Mouse (Mus musculus): ENCODE results near the gene Atg2a. TPM values are rescaled to one million over a fixed set of nuclear protein-coding genes. Genes with fewer than 3 reads are reported as not detected.

Gene Atg2a
- polyA plus RNA-seq, 1 experiment from 2014 or later = 13.1 TPM

- H3K9me3 ChIP-seq (ENCODE audit: control insufficient read depth, low read length) = no peaks in the 10 kb centered on the region
- WGBS = 95% methylated on average over 9 of the region's 9 CpGs
- no peak for ATAC-seq
- no peak overlapping the region for H3K4me3 ChIP-seq (replicated peaks; ENCODE audit: low read length)
- H3K9ac ChIP-seq (replicated peaks; ENCODE audit: low read depth, low read length) = no peak overlapping the region
- H3K4me1 ChIP-seq (replicated peaks; ENCODE audit: control insufficient read depth, insufficient read depth, low read length) = no peaks in the 10 kb centered on the region
- H3K27ac ChIP-seq (ENCODE audit: low read length) = no peak overlapping the region
- peaks cover 31% of the 10 kb centered on the region for H3K36me3 ChIP-seq (ENCODE audit: control insufficient read depth, insufficient read depth)
- H3K27me3 ChIP-seq (replicated peaks; ENCODE audit: control insufficient read depth, insufficient read depth, low read length) = no peaks in the 10 kb centered on the region
- no peak overlapping the region for H3K4me2 ChIP-seq (ENCODE audit: low read length)
Measured at GRCm38 (mm10) chr19:6297641-6298040, 56.2 kb downstream of the Atg2a start.

GRCm38 (mm10) chr19:6299003-6299402 is 57.5 kb downstream of the Atg2a start:
- Histone ChIP-seq H3K36me3 (ENCODE audit: control insufficient read depth, insufficient read depth) (peaks cover 31% of the 10 kb centered on the region), H3K9me3 (ENCODE audit: control insufficient read depth, low read length) (no peaks in the 10 kb centered on the region), H3K27me3 (replicated peaks; ENCODE audit: control insufficient read depth, insufficient read depth, low read length) (no peaks in the 10 kb centered on the region), H3K4me3 (replicated peaks; ENCODE audit: low read length) (no peak overlapping the region), H3K27ac (ENCODE audit: low read length) (no peak overlapping the region), H3K4me1 (replicated peaks; ENCODE audit: control insufficient read depth, insufficient read depth, low read length) (no peaks in the 10 kb centered on the region), H3K4me2 (ENCODE audit: low read length) (no peak overlapping the region), H3K9ac (replicated peaks; ENCODE audit: low read depth, low read length) (no peak overlapping the region)
- 82% methylated on average over 4 of the region's 4 CpGs for WGBS
- no peak for ATAC-seq

- H3K9ac ChIP-seq (replicated peaks; ENCODE audit: low read depth, low read length) = no peak overlapping the region
- no peaks in the 10 kb centered on the region for H3K4me1 ChIP-seq (replicated peaks; ENCODE audit: control insufficient read depth, insufficient read depth, low read length)
- H3K4me3 ChIP-seq (replicated peaks; ENCODE audit: low read length) = no peak overlapping the region
- no peaks in the 10 kb centered on the region for H3K27me3 ChIP-seq (replicated peaks; ENCODE audit: control insufficient read depth, insufficient read depth, low read length)
- no peak overlapping the region for H3K27ac ChIP-seq (ENCODE audit: low read length)
- H3K4me2 ChIP-seq (ENCODE audit: low read length) = no peak overlapping the region
- no peaks in the 10 kb centered on the region for H3K9me3 ChIP-seq (ENCODE audit: control insufficient read depth, low read length)
- peaks cover 28% of the 10 kb centered on the region for H3K36me3 ChIP-seq (ENCODE audit: control insufficient read depth, insufficient read depth)
- 91% methylated on average over 7 of the region's 7 CpGs for WGBS
- no peak for ATAC-seq
Measured at GRCm38 (mm10) chr19:6299450-6300267, 58.2 kb downstream of the Atg2a start.

- no peaks in the 10 kb centered on the region for H3K27me3 ChIP-seq (replicated peaks; ENCODE audit: control insufficient read depth, insufficient read depth, low read length)
- no peak overlapping the region for H3K4me3 ChIP-seq (replicated peaks; ENCODE audit: low read length)
- ATAC-seq = no peak
- 75% methylated on average over 7 of the region's 7 CpGs for WGBS
- H3K4me1 ChIP-seq (replicated peaks; ENCODE audit: control insufficient read depth, insufficient read depth, low read length) = no peaks in the 10 kb centered on the region
- no peaks in the 10 kb centered on the region for H3K9me3 ChIP-seq (ENCODE audit: control insufficient read depth, low read length)
- H3K36me3 ChIP-seq (ENCODE audit: control insufficient read depth, insufficient read depth) = peaks cover 22% of the 10 kb centered on the region
- no peak overlapping the region for H3K9ac ChIP-seq (replicated peaks; ENCODE audit: low read depth, low read length)
- no peak overlapping the region for H3K27ac ChIP-seq (ENCODE audit: low read length)
- no peak overlapping the region for H3K4me2 ChIP-seq (ENCODE audit: low read length)
Measured at GRCm38 (mm10) chr19:6300402-6300841, 59.0 kb downstream of the Atg2a start.

GRCm38 (mm10) chr19:6302114-6302513 is 60.6 kb downstream of the Atg2a start:
- Histone ChIP-seq H3K9ac (replicated peaks; ENCODE audit: low read depth, low read length) (no peak overlapping the region), H3K4me2 (ENCODE audit: low read length) (no peak overlapping the region), H3K4me3 (replicated peaks; ENCODE audit: low read length) (no peak overlapping the region), H3K4me1 (replicated peaks; ENCODE audit: control insufficient read depth, insufficient read depth, low read length) (peaks cover 8% of the 10 kb centered on the region), H3K36me3 (ENCODE audit: control insufficient read depth, insufficient read depth) (peaks cover 14% of the 10 kb centered on the region), H3K27ac (ENCODE audit: low read length) (no peak overlapping the region), H3K27me3 (replicated peaks; ENCODE audit: control insufficient read depth, insufficient read depth, low read length) (no peaks in the 10 kb centered on the region), H3K9me3 (ENCODE audit: control insufficient read depth, low read length) (no peaks in the 10 kb centered on the region)
- WGBS = 92% methylated on average over 5 of the region's 5 CpGs
- ATAC-seq = no peak

GRCm38 (mm10) chr19:6302522-6302921 is 61.1 kb downstream of the Atg2a start:
- WGBS = 43% methylated on average over 4 of the region's 4 CpGs

GRCm38 (mm10) chr19:6303831-6304230 is 62.4 kb downstream of the Atg2a start:
- Histone ChIP-seq H3K27me3 (replicated peaks; ENCODE audit: control insufficient read depth, insufficient read depth, low read length) (no peaks in the 10 kb centered on the region), H3K27ac (ENCODE audit: low read length) (no peak overlapping the region), H3K4me3 (replicated peaks; ENCODE audit: low read length) (no peak overlapping the region), H3K9me3 (ENCODE audit: control insufficient read depth, low read length) (no peaks in the 10 kb centered on the region), H3K36me3 (ENCODE audit: control insufficient read depth, insufficient read depth) (peaks cover 4% of the 10 kb centered on the region), H3K4me2 (ENCODE audit: low read length) (no peak overlapping the region), H3K4me1 (replicated peaks; ENCODE audit: control insufficient read depth, insufficient read depth, low read length) (peaks cover 8% of the 10 kb centered on the region), H3K9ac (replicated peaks; ENCODE audit: low read depth, low read length) (no peak overlapping the region)
- no peak for ATAC-seq
- 83% methylated on average over 6 of the region's 6 CpGs for WGBS

More at GRCm38 (mm10) chr19:6302522-6302921, 61.1 kb downstream of the Atg2a start:
- Histone ChIP-seq H3K9me3 (ENCODE audit: control insufficient read depth, low read length) (no peaks in the 10 kb centered on the region), H3K4me1 (replicated peaks; ENCODE audit: control insufficient read depth, insufficient read depth, low read length) (peaks cover 8% of the 10 kb centered on the region), H3K9ac (replicated peaks; ENCODE audit: low read depth, low read length) (no peak overlapping the region), H3K27ac (ENCODE audit: low read length) (no peak overlapping the region), H3K36me3 (ENCODE audit: control insufficient read depth, insufficient read depth) (peaks cover 13% of the 10 kb centered on the region), H3K27me3 (replicated peaks; ENCODE audit: control insufficient read depth, insufficient read depth, low read length) (no peaks in the 10 kb centered on the region), H3K4me3 (replicated peaks; ENCODE audit: low read length) (no peak overlapping the region), H3K4me2 (ENCODE audit: low read length) (no peak overlapping the region)
- no peak for ATAC-seq

GRCm38 (mm10) chr19:6304787-6305516 is 63.5 kb downstream of the Atg2a start:
- Histone ChIP-seq H3K4me3 (replicated peaks; ENCODE audit: low read length) (no peak overlapping the region), H3K9me3 (ENCODE audit: control insufficient read depth, low read length) (no peaks in the 10 kb centered on the region), H3K27ac (ENCODE audit: low read length) (no peak overlapping the region), H3K4me2 (ENCODE audit: low read length) (no peak overlapping the region), H3K4me1 (replicated peaks; ENCODE audit: control insufficient read depth, insufficient read depth, low read length) (peaks cover 8% of the 10 kb centered on the region), H3K36me3 (ENCODE audit: control insufficient read depth, insufficient read depth) (no peaks in the 10 kb centered on the region), H3K27me3 (replicated peaks; ENCODE audit: control insufficient read depth, insufficient read depth, low read length) (no peaks in the 10 kb centered on the region), H3K9ac (replicated peaks; ENCODE audit: low read depth, low read length) (no peak overlapping the region)
- peak; percentile 64; the same call in 1 of the 2 replicates for ATAC-seq
- 26% methylated on average over 5 of the region's 5 CpGs for WGBS

GRCm38 (mm10) chr19:6305517-6306115 is 64.1 kb downstream of the Atg2a start:
- peaks cover 8% of the 10 kb centered on the region for H3K4me1 ChIP-seq (replicated peaks; ENCODE audit: control insufficient read depth, insufficient read depth, low read length)
- H3K27me3 ChIP-seq (replicated peaks; ENCODE audit: control insufficient read depth, insufficient read depth, low read length) = no peaks in the 10 kb centered on the region
- peak overlapping the region; percentile 57; the same call in 1 of the 2 replicates for H3K4me2 ChIP-seq (ENCODE audit: low read length)
- 52% methylated on average over 8 of the region's 8 CpGs for WGBS
- ATAC-seq = no peak
- no peaks in the 10 kb centered on the region for H3K36me3 ChIP-seq (ENCODE audit: control insufficient read depth, insufficient read depth)
- peak overlapping the region; percentile 58 for H3K9ac ChIP-seq (replicated peaks; ENCODE audit: low read depth, low read length)
- no peaks in the 10 kb centered on the region for H3K9me3 ChIP-seq (ENCODE audit: control insufficient read depth, low read length)
- no peak overlapping the region for H3K27ac ChIP-seq (ENCODE audit: low read length)
- peak overlapping the region; percentile 51 for H3K4me3 ChIP-seq (replicated peaks; ENCODE audit: low read length)
